Mouse (Mus musculus) lung, postnatal 0 days (tissue): ENCODE results near the gene Nr1h2.

ENCODE experiments used
- CTCF ChIP-seq: IDR thresholded peaks from 2 replicates; pipeline ENCODE4 v1.5.1; 2016; ENCODE audit warnings: antibody characterized with exemption, mild to moderate bottlenecking
- EP300 ChIP-seq: IDR thresholded peaks from 2 replicates; pipeline ENCODE4 v1.6.1; 2016; ENCODE audit warnings: antibody characterized with exemption, mild to moderate bottlenecking, control low read depth

DNA sequence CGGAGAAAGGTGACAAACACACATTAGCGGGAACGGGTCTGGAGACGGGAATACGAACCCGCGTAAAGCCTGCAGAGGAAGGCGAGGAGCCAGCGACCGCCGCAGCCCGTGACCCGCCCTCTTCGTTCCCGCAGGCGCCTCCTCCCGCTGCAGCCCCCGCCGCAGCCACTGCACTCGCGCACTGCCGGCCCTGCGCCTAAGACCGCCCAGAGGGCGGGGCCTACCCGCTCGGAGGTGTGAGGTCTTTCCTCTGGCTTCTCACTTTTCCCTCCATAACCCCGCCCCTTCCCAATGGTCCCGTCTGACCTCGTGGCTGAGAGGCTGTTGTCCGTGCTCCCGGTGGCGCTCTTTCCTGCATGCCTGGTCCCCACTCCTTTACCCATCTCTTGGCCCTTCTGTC, 35.4 kb upstream of the Nr1h2 start:
- peak; percentile 24; the same call in 1 of the 2 replicates for TF ChIP-seq CTCF
- no peak for TF ChIP-seq EP300
